Mouse (Mus musculus): ENCODE results near the gene Bri3bp. TPM values are rescaled to one million over a fixed set of nuclear protein-coding genes. Genes with fewer than 3 reads are reported as not detected.
"Not testable (repeated sequence)": the region's sequence is repeated elsewhere in the genome, so short reads cannot be mapped to it uniquely, and the experiment has no call there.

The Bri3bp gene
- polyA plus RNA-seq, 1 experiment = 24.8 TPM

GRCm38 (mm10) chr5:125483712-125484611 is 42.6 kb downstream of the Bri3bp start:
- no peak for TF ChIP-seq MYOD1 (IDR thresholded peaks at IDR 0.05; ENCODE audit: control insufficient read depth in 1 of 3, insufficient read length in 2 of 3, low read depth in 2 of 3)
- TF ChIP-seq TCF12 (IDR thresholded peaks at IDR 0.05; ENCODE audit: insufficient read depth, poor library complexity, severe bottlenecking) = no peak
- no peak for TF ChIP-seq POLR2AphosphoS2 (IDR thresholded peaks at IDR 0.05; ENCODE audit: insufficient read length, low read depth)
- H3ac ChIP-seq (ENCODE audit: control insufficient read depth, insufficient read length) = no peak overlapping the region
- peaks cover 42% of the 10 kb centered on the region for H3K79me2 ChIP-seq (ENCODE audit: control insufficient read depth, insufficient read depth)
- no peaks in the 10 kb centered on the region for H3K27me3 ChIP-seq (ENCODE audit: control insufficient read depth, insufficient read depth, insufficient read length)
- peaks cover 30% of the 10 kb centered on the region for H3K36me3 ChIP-seq (ENCODE audit: control insufficient read depth, insufficient read depth)
- no peak overlapping the region for H3K4me2 ChIP-seq (ENCODE audit: low read depth)
- H3K4me3 ChIP-seq = no peak overlapping the region

GRCm38 (mm10) chr5:125485031-125485778 is 43.8 kb downstream of the Bri3bp start:
- Histone ChIP-seq H3K4me3 (no peak overlapping the region), H3ac (ENCODE audit: control insufficient read depth, insufficient read length) (no peak overlapping the region), H3K4me2 (ENCODE audit: low read depth) (no peak overlapping the region), H3K36me3 (ENCODE audit: control insufficient read depth, insufficient read depth) (peaks cover 35% of the 10 kb centered on the region), H3K79me2 (ENCODE audit: control insufficient read depth, insufficient read depth) (peaks cover 30% of the 10 kb centered on the region), H3K27me3 (ENCODE audit: control insufficient read depth, insufficient read depth, insufficient read length) (no peaks in the 10 kb centered on the region)
- TF ChIP-seq MAX (IDR thresholded peaks at IDR 0.05; ENCODE audit: low read depth) (no peak), E2F4 (IDR thresholded peaks at IDR 0.05; ENCODE audit: insufficient read depth) (no peak), USF1 (IDR thresholded peaks at IDR 0.05; ENCODE audit: low read depth) (no peak), MYOD1 (IDR thresholded peaks at IDR 0.05; ENCODE audit: control insufficient read depth in 1 of 3, insufficient read length in 2 of 3, low read depth in 2 of 3) (no peak), SRF (IDR thresholded peaks at IDR 0.05; ENCODE audit: control insufficient read depth, insufficient read length, low read depth) (no peak)

- no peak for TF ChIP-seq USF1 (IDR thresholded peaks at IDR 0.05; ENCODE audit: low read depth)
- TF ChIP-seq REST (IDR thresholded peaks at IDR 0.05; ENCODE audit: insufficient read depth, insufficient read length) = no peak
- TF ChIP-seq CEBPB (IDR thresholded peaks at IDR 0.05; ENCODE audit: insufficient read depth, poor library complexity, severe bottlenecking) = no peak
- no peak for TF ChIP-seq TCF3 (IDR thresholded peaks at IDR 0.05; ENCODE audit: insufficient read length, low read depth)
- TF ChIP-seq MYOG (IDR thresholded peaks at IDR 0.05; ENCODE audit: control insufficient read depth in 1 of 3, insufficient read depth in 1 of 3, insufficient read length in 2 of 3, low read depth in 2 of 3) = no peak
- no peak for TF ChIP-seq TCF12 (IDR thresholded peaks at IDR 0.05; ENCODE audit: insufficient read depth, poor library complexity, severe bottlenecking)
- TF ChIP-seq E2F4 (IDR thresholded peaks at IDR 0.05; ENCODE audit: insufficient read depth) = no peak
- no peak for TF ChIP-seq MAX (IDR thresholded peaks at IDR 0.05; ENCODE audit: low read depth)
- TF ChIP-seq MYOD1 (IDR thresholded peaks at IDR 0.05; ENCODE audit: control insufficient read depth in 1 of 3, insufficient read length in 2 of 3, low read depth in 2 of 3) = no peak
- TF ChIP-seq POLR2AphosphoS2 (IDR thresholded peaks at IDR 0.05; ENCODE audit: insufficient read length, low read depth) = no peak
- no peak overlapping the region for H3ac ChIP-seq (ENCODE audit: control insufficient read depth, insufficient read length)
- no peak overlapping the region for H3K4me2 ChIP-seq (ENCODE audit: low read depth)
- peaks cover 40% of the 10 kb centered on the region for H3K36me3 ChIP-seq (ENCODE audit: control insufficient read depth, insufficient read depth)
- no peaks in the 10 kb centered on the region for H3K27me3 ChIP-seq (ENCODE audit: control insufficient read depth, insufficient read depth, insufficient read length)
- H3K4me3 ChIP-seq = no peak overlapping the region
- H3K79me2 ChIP-seq (ENCODE audit: control insufficient read depth, insufficient read depth) = peaks cover 21% of the 10 kb centered on the region
Observed at GRCm38 (mm10) chr5:125486088-125486487, 44.7 kb downstream of the Bri3bp start.

GRCm38 (mm10) chr5:125487375-125488115 is 46.2 kb downstream of the Bri3bp start:
- Histone ChIP-seq H3ac (ENCODE audit: control insufficient read depth, insufficient read length) (no peak overlapping the region), H3K4me2 (ENCODE audit: low read depth) (no peak overlapping the region), H3K27me3 (ENCODE audit: control insufficient read depth, insufficient read depth, insufficient read length) (no peaks in the 10 kb centered on the region), H3K79me2 (ENCODE audit: control insufficient read depth, insufficient read depth) (peaks cover 6% of the 10 kb centered on the region), H3K4me3 (no peak overlapping the region), H3K36me3 (ENCODE audit: control insufficient read depth, insufficient read depth) (peaks cover 35% of the 10 kb centered on the region)
- TF ChIP-seq MYOG (IDR thresholded peaks at IDR 0.05; ENCODE audit: control insufficient read depth in 1 of 3, insufficient read depth in 1 of 3, insufficient read length in 2 of 3, low read depth in 2 of 3) (peak in 1 of 3 experiments; percentile 56), POLR2A (IDR thresholded peaks at IDR 0.05; ENCODE audit: insufficient read length, low read depth) (peak; percentile 6), MYOD1 (IDR thresholded peaks at IDR 0.05; ENCODE audit: control insufficient read depth in 1 of 3, insufficient read length in 2 of 3, low read depth in 2 of 3) (peak in 1 of 3 experiments; percentile 34), MAX (IDR thresholded peaks at IDR 0.05; ENCODE audit: low read depth) (no peak), USF1 (IDR thresholded peaks at IDR 0.05; ENCODE audit: low read depth) (no peak), TCF3 (IDR thresholded peaks at IDR 0.05; ENCODE audit: insufficient read length, low read depth) (no peak)

- no peak overlapping the region for H3K4me3 ChIP-seq
- peaks cover 30% of the 10 kb centered on the region for H3K36me3 ChIP-seq (ENCODE audit: control insufficient read depth, insufficient read depth)
- no peaks in the 10 kb centered on the region for H3K27me3 ChIP-seq (ENCODE audit: control insufficient read depth, insufficient read depth, insufficient read length)
- H3K4me2 ChIP-seq (ENCODE audit: low read depth) = no peak overlapping the region
- H3K79me2 ChIP-seq (ENCODE audit: control insufficient read depth, insufficient read depth) = peaks cover 6% of the 10 kb centered on the region
- no peak for TF ChIP-seq MYOG (IDR thresholded peaks at IDR 0.05; ENCODE audit: control insufficient read depth in 1 of 3, insufficient read depth in 1 of 3, insufficient read length in 2 of 3, low read depth in 2 of 3)
- no peak for TF ChIP-seq E2F4 (IDR thresholded peaks at IDR 0.05; ENCODE audit: insufficient read depth)
- no peak for TF ChIP-seq SRF (IDR thresholded peaks at IDR 0.05; ENCODE audit: control insufficient read depth, insufficient read length, low read depth)
- H3ac ChIP-seq (ENCODE audit: control insufficient read depth, insufficient read length) = no peak overlapping the region
Observed at GRCm38 (mm10) chr5:125488116-125488455, 46.7 kb downstream of the Bri3bp start.

DNA sequence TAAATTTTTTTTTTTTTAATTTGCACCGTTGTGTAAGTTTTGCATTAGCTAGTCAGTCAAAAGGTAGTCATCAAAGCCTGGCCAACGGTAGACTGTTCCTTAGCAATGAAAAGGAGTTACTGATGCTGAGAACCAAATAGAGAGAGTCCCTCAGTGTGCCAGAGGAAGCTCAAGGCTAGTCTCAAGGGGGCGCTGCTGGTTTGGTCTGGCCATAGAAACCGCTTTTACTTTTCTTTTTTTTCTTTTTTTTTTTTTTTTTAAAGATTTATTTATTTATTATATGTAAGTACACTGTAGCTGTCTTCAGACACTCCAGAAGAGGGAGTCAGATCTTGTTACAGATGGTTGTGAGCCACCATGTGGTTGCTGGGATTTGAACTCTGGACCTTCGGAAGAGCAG is 47.6 kb downstream of the Bri3bp start:
- not testable (repeated sequence) for H3ac ChIP-seq (ENCODE audit: control insufficient read depth, insufficient read length); H3K4me2 ChIP-seq (ENCODE audit: low read depth); H3K79me2 ChIP-seq (ENCODE audit: control insufficient read depth, insufficient read depth); H3K4me3 ChIP-seq; H3K27me3 ChIP-seq (ENCODE audit: control insufficient read depth, insufficient read depth, insufficient read length)
- peaks cover 25% of the 10 kb centered on the region for H3K36me3 ChIP-seq (ENCODE audit: control insufficient read depth, insufficient read depth)

All from myocyte (in vitro differentiated cells).